Mouse (Mus musculus): ENCODE data around the gene Prss23. TPM values are rescaled to one million over a fixed set of nuclear protein-coding genes. Genes with fewer than 3 reads are reported as not detected.

The Prss23 gene
- total RNA-seq (2014; fragmentation: Nextera tagmentation) (not detected in 2 replicates), total RNA-seq (2017) (not detected in 2 replicates)

- ATAC-seq (replicated peaks; ENCODE audit: poor library complexity, severe bottlenecking), result no peak
Observed at GRCm38 (mm10) chr7:89526731-89527429, at the start of gene Prss23. Gene Prss23, minus strand, starts transcription at chr7:89527187.

DNA sequence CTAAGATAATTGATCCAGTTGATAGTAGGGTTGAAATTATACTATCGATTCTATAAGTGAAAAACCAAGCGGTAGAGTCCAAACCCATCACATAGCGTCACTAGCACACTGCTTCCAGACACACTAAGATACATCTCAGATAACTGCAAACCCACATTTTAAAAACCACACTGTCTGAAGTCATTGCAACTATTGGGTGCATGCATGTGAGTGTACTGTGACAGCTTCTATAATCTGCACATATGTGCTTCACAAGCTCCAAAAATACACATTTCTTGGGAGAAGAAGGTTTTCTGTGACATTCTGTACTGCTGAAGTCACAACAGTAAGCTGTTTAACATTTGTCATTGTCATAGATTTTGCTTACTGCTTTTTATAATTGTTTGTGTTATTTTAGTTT is 49.1 kb upstream of the Prss23 start:
- ATAC-seq (replicated peaks; ENCODE audit: poor library complexity, severe bottlenecking), result no peak

DNA sequence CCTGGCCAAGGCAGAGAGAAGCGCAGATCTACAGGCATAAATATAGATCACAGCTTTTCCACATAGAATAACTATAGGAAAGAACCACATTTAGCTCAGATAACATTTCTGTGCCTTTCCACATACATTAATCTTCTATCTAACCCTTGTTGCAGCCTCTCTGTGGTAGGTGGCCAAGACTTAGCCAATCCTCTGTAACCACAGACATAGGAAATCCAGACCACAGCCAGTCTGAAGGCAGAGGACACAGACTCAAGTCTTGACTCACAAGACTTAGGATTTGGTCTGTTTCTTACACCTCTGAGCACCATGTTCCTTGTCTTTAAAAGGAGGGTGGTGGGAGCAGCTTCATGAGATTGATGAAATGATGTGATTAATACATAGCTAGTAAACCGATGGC is 37.6 kb upstream of the Prss23 start:
- ATAC-seq (replicated peaks; ENCODE audit: poor library complexity, severe bottlenecking), result peak; percentile 56; the same call in 1 of the 2 replicates

DNA sequence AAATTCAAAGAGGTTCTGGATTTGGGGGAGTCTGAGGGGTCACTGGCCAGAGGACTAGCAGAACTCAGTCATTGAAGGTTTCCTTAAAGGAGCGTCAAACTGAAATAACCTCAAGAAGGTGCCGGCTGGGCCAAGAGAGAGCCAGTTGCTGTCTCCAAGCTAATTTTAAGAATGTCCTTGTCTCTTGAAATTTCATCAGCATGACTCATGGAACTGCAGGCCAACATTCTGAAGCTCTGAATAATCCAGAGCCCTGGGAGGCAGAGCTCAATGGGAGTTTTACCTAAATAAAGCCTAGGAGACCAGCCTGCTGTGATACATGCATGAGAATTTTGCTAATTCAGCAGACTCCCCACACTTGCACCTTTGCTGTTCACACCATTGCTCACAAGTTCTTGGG is 36.5 kb upstream of the Prss23 start:
- ATAC-seq (replicated peaks; ENCODE audit: poor library complexity, severe bottlenecking), result no peak

DNA sequence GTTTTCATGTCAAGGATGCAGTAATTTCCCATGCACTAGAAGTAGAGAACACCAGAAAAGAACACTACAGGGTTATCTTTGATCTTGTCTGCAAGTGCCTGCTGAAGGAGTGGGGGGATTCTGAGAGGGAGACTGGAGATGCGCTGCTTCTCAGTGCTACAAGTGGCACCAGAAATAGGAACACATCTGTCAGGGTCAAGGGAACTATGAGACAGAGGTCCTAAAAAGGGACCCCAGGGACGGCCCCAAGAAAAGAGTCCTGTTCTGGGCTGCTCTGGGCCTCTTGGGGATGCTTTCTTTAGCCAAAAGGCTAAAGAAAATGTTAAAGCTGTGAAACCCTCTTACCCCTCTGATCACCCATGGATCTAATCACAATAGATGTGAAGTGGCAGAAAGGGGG is 35.2 kb upstream of the Prss23 start:
- ATAC-seq (replicated peaks; ENCODE audit: poor library complexity, severe bottlenecking), result no peak

DNA sequence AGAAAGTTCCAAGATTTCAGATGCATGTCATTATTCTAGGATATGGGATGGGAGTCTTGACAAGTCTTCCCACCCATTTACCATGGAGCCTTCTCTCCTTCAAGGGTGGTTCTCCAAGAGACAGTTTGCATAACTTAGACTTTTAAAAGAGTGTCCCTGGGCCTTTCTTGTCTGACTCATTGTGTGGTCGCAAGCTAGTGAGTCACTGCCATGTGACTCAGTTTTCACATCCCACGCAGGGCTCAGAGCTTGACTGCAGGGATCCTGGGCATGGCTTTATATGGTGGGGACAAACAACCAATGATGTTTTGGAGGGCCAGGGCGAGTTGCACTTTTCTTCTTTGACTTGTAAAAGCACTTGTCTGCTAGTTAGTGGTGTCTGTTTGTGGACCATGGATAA is 34.0 kb upstream of the Prss23 start:
- ATAC-seq (replicated peaks; ENCODE audit: poor library complexity, severe bottlenecking), result no peak

DNA sequence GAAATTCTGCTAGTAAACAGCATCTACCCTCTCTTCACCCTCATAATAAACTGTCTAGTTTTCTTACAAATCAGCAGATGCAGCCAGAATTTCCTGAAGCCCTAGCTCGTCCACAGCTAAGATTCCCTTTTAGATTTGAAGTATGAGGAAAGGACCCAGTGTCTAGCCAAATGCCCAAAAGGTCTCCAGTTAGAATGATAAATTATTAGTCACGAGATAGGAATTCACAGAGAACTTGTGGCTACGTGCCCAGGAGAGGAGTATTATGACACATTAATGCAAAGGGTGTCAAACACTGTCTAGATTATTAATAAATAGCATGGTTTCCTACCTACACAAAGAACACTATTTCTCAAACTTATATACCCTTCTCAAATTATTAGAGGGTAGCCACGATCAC is 32.6 kb upstream of the Prss23 start:
- ATAC-seq (replicated peaks; ENCODE audit: poor library complexity, severe bottlenecking), result no peak

DNA sequence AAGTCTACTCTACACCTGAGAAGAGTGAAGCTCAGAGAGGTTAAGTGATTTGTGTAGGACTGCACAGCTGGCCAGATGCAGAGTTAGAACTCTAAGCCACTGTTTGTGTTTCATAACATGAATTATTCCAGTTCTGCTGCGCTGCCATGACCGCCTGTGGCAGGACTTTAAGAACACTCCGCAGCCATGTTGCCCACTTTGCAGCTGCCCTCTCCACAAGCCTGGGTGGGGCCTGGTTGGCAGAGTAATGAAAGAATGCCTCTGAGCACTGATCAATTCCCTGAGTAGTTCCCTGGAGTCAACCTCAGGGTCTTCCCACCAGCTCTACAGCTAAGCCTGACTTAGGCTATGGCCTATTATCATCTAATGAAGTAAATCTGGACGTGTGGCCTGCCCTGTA is 32.1 kb upstream of the Prss23 start:
- ATAC-seq (replicated peaks; ENCODE audit: poor library complexity, severe bottlenecking), result no peak

DNA sequence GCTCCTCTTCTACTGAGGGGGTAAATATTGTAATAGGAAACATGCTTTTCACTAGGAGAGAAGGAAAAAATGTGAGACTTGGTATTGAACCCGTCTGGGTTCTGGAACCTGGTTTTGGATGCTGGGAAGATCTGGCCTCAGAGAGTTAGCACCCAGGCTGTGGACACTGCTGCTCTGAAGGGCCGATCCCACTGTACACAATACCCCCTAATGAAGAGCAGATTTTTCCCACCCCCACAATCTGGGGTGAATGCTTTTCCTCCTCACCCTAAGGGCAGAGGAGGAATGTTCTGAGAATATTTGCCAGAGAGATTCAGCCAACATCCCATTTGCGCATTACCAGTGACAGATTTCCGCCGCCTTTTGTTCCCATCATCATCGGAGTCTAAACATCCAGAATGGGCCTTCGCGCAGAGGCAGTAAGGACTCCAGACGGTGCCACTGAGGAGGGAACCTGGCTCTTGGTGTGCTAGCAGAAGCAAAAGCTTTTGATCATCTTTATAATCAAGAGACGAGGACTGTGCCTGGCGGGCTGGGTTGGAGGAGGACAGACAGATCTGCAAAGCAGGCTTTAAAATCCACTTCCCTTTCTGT is 31.6 kb upstream of the Prss23 start:
- ATAC-seq (replicated peaks; ENCODE audit: poor library complexity, severe bottlenecking), result no peak

GRCm38 (mm10) chr7:89557056-89557455 is 30.1 kb upstream of the Prss23 start:
- no peak for ATAC-seq (replicated peaks; ENCODE audit: poor library complexity, severe bottlenecking)

DNA sequence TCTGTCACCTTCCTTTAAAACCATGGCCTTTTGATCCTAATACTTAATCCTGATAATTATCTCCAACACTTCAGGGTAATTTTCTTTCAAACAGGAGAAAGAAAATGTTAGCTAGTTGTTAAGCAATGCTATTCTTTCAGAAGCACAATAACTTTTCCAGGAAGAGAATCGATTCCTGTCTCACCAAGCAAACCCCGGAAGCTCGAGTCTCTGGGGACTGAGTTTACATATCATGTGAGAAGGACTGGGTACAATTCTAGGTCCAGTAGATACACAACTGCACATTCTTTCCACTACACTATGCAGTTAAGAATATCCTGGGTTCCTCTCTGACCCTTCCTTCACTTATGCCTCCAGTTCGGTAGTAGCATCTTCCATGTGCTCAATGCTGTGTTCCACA is 29.7 kb upstream of the Prss23 start:
- no peak for ATAC-seq (replicated peaks; ENCODE audit: poor library complexity, severe bottlenecking)

GRCm38 (mm10) chr7:89555170-89555569 is 28.2 kb upstream of the Prss23 start:
- ATAC-seq (replicated peaks; ENCODE audit: poor library complexity, severe bottlenecking), result no peak

DNA sequence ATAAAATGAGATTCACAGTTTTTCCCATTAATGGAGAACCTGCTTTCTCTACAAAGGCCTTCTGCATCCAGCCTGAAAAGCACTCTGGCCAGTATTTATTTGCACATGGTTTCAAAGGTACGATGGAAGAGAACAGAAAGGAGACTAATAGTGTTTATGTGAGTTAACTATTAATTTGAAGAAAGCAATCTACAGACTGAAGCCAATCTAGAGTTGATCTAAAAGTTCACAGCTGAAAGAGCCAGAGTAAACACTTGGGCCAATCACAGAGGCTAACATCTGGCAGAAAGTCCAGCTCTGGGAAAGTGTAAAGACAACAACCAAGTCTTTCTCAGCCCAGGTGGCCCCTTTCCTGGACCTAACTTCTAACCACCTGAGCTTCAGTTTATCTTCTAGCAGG is 27.1 kb upstream of the Prss23 start:
- no peak for ATAC-seq (replicated peaks; ENCODE audit: poor library complexity, severe bottlenecking)

GRCm38 (mm10) chr7:89540976-89541375 is 14.0 kb upstream of the Prss23 start:
- no peak for ATAC-seq (replicated peaks; ENCODE audit: poor library complexity, severe bottlenecking)

GRCm38 (mm10) chr7:89539391-89539790 is 12.4 kb upstream of the Prss23 start:
- ATAC-seq (replicated peaks; ENCODE audit: poor library complexity, severe bottlenecking), result no peak

DNA sequence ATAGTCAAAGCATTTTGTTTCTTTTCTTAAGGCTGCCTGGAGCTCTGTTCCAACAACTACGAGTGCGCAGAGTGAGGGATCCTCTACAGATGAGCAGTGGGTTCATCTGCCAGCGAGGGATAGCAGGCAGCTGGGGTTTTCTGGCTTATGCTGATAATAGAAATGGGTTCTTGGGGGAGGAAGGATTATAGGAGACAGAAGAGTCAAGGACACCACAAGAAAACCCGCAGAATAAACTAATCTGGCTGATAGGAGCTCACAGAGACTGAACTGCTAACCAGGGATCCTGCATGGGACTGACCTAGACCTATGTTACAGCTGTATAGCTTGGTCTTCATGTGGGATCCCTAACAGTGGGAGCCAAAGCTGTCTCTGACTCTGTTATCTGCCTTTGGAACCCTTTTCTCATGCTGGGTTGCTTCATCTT is 456 bp upstream of the Prss23 start:
- ATAC-seq (replicated peaks; ENCODE audit: poor library complexity, severe bottlenecking), result no peak

- ATAC-seq (replicated peaks; ENCODE audit: poor library complexity, severe bottlenecking), result no peak
Observed at GRCm38 (mm10) chr7:89523816-89524215, 3.2 kb downstream of the Prss23 start.

DNA sequence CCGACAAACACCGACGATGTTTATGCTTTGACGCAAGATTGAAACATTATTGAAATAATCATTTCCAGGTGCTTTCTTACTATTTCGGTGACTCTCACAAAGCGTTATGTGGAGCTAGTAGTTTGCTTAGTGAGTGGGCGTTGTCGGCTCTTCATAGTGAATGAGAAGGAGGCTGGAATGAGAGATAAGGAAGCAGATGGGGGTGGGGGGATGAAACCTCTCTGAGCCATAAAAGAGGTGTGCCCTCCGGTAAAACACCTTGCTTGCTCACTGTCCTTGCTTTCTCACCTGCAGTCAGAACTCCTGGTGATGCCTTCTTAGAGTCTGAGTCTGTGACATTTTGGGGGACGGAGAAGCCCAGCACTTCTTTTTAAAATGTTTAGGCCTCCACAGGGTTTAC is 4.8 kb downstream of the Prss23 start:
- ATAC-seq (replicated peaks; ENCODE audit: poor library complexity, severe bottlenecking), result no peak

DNA sequence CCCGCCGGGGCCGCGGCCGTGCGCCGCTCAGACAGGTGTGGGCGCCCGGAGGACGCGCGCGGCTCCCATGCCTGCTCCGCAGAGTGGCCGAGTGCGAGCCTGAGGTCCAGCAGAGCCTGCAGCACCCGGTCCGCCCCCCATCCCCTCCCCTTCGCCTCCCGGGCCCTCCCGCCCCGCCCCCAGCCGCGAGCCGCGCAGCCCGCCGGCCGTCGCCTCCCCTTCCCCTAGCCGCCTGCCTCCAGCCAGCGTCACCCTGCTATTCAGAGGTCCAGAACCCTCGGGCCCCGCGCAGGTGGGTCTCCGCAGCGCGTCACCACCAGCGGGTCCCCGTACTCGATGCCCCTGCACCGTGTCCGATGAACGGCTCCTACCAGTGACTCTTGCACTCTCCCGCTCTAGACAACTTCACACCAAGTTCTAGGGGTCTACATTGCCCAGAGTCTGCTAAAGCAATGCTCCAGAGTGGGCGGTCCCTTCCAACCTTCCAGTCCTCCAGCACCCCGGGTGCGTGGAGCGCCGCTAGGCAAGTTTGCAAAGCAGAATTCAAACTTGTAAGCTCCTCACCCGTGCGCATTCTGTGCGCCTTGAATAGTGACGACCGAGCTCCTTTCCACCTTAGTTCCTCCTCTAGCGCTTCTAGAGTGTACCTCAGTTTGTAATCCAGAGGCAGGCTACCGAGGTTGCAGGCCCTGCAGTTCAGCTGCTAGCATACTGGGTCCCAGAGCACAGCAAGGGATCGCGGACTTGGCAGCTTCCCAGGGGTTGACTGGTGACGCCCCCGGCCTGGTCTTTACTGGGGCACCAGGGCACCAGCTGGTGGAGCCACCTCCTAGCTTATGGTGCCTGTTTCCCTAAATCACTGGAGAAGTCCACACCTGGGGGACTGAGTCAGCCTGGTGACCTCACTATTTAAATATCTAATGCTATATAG is 9.3 kb downstream of the Prss23 start:
- ATAC-seq (replicated peaks; ENCODE audit: poor library complexity, severe bottlenecking), result peak; percentile 17

DNA sequence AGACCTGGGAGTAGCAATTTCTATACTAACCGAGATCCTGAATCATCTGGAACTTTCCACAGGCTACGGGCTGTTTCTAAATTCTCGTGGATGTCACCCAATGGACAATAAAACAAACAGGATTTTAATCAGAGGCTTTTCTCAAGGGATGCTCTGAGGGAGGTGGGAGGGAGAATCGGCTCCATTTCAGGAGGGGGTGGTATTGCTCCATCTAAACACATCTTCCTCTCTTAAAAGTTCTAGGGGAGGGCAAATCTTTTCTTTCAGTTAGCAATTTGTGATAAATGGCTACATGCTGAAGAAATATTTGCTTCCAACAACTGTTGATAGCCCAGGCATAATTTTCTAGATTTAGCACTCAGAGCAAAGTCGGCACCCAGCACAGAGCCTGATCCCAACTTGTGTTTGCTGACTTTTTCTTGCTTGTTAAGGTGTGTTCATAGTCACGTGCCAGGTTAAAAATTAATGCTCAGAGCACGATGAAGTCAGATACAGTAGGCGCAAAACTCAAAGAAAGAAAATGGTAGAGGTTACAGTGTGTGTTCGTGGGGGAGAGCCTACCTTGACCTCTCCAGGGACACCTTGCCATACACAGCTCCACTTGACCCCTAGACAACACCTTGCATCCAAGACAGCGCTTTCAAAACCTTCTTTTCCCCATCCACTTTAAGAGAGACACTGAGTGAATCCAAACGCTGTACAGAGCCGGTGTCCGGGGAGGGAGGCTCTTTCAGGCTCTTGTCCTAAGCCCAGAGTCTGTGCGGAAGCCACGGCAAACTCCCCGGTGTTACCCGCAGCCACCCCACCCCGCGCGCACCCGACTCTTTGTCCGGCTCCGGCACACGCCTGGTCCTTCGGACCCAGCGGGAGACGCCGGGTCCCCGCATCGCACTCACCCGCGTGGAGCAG is 10.2 kb downstream of the Prss23 start:
- peak; percentile 44; the same call in 1 of the 2 replicates for ATAC-seq (replicated peaks; ENCODE audit: poor library complexity, severe bottlenecking)
